Mouse (Mus musculus) erythroblast, embryonic 14.5 days (primary cell): ENCODE data around the gene Magi1.

Experiments
- GATA1 ChIP-seq: IDR thresholded peaks from 2 replicates; pipeline ENCODE4 v1.6.1; 2012; ENCODE audit warnings: low read length, inconsistent platforms, mixed read lengths
- TAL1 ChIP-seq: IDR thresholded peaks from 3 replicates; pipeline ENCODE4 v1.6.1; 2012; ENCODE audit warnings: low read length, inconsistent platforms, mixed read lengths

DNA sequence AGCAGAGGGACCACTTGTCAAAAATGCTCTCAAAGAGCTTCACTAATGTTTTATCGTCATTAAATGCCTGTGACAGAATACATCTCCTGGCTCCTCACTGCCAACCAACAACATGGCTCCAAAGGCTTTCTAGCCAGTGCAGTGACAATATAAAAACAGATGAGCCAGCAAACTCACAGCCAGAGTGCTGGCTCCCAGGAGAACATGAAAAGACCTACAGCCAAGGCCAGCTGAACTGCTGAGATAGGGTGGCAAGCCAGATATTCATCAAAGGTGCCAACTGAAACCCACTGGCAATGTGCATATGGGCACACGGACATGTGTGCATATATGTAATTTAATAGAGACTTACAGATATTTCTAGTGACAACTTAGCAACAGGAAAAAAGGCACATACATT, 408.8 kb downstream of the Magi1 start:
- TF ChIP-seq GATA1: no peak
- no peak for TF ChIP-seq TAL1
